Mouse (Mus musculus) heart, postnatal 0 days (tissue): ENCODE measurements around the gene Tbc1d9b.

Source experiments
- CTCF ChIP-seq: IDR thresholded peaks from 2 replicates; pipeline ENCODE4 v1.5.1; 2016; ENCODE audit warnings: antibody characterized with exemption, control low read depth, low read depth
- EP300 ChIP-seq: IDR thresholded peaks from 2 replicates; pipeline ENCODE4 v1.6.1; 2016; ENCODE audit warnings: antibody characterized with exemption, low read depth

GRCm38 (mm10) chr11:50194070-50194469 lies 62.9 kb downstream of the Tbc1d9b start:
- TF ChIP-seq CTCF (no peak), EP300 (no peak)
